Mouse (Mus musculus): ENCODE measurements at regions not wholly inside any gene's neighbourhood (a gene's known extent, or its start where the extent isn't known, plus 50 kb on each side); places are given as distances from the start of the nearest gene placed in this dataset.

DNA sequence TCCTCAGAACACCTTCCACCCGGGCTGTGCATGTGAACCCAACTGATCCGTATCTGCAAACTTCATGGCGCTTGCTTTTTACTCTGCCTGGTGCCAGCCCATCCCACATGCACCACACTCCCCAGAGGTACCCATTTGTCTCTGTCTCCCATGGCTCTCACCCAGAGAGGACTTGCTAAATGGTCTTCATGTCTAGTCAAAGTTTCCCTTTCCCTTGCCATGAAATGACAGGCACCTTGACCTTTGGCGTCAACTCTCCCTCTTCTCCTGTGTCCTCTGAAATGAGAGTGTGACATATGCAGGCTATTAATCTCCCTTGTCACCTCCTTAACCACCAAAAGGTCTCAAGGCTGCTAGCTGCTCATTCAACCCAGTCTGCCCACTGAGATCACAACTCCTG is 373.2 kb upstream of the Fam19a5 start:
- TF ChIP-seq CTCF (IDR thresholded peaks at IDR 0.05) = no peak
- ATAC-seq (ENCODE audit: low FRiP score) (no peak), DNase-seq (ENCODE audit: low spot score) (no peak)
- H3K27ac ChIP-seq (ENCODE audit: low read depth, low read length) = no peak overlapping the region
- no peak overlapping the region for H3K4me2 ChIP-seq (ENCODE audit: low read depth, low read length, poor library complexity, severe bottlenecking)
- 92% methylated on average over 4 of the region's 4 CpGs for WGBS
- H3K9ac ChIP-seq (replicated peaks; ENCODE audit: low read length, poor library complexity, severe bottlenecking) = no peak overlapping the region
- no peak overlapping the region for H3K4me3 ChIP-seq (ENCODE audit: low read depth, low read length)
- H3K27me3 ChIP-seq (ENCODE audit: insufficient read depth, low read length) = no peaks in the 10 kb centered on the region
- no peaks in the 10 kb centered on the region for H3K4me1 ChIP-seq (ENCODE audit: insufficient read depth, low read length)
- H3K9me3 ChIP-seq (ENCODE audit: low read length) = no peaks in the 10 kb centered on the region
- no peaks in the 10 kb centered on the region for H3K36me3 ChIP-seq (ENCODE audit: insufficient read depth, low read length)

DNA sequence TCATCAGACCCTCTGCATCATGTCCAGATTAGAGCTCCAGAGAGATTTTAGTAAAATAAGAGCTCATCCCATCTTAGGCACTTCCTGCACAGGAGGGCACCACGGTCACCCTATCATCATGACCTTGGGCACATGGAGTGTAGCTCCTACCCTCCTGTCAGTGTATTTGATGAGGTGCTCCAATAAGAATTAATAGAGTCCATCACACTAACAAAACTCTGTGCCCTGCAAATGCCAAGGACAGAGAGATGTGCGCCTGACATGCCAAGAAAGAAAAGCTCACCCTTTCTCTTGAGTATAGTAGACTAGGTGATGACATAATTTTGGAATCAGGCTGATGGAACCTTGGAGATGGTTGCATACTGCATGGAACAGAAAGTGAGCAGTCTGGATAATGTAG is 371.0 kb upstream of the Fam19a5 start:
- no peak for ATAC-seq (ENCODE audit: low FRiP score)
- H3K9ac ChIP-seq (replicated peaks; ENCODE audit: low read length, poor library complexity, severe bottlenecking) = no peak overlapping the region
- no peaks in the 10 kb centered on the region for H3K4me1 ChIP-seq (ENCODE audit: insufficient read depth, low read length)
- H3K4me3 ChIP-seq (ENCODE audit: low read depth, low read length) = no peak overlapping the region
- H3K36me3 ChIP-seq (ENCODE audit: insufficient read depth, low read length) = no peaks in the 10 kb centered on the region
- 93% methylated on average over 2 of the region's 2 CpGs for WGBS
- no peaks in the 10 kb centered on the region for H3K9me3 ChIP-seq (ENCODE audit: low read length)
- no peak overlapping the region for H3K4me2 ChIP-seq (ENCODE audit: low read depth, low read length, poor library complexity, severe bottlenecking)
- TF ChIP-seq CTCF (IDR thresholded peaks at IDR 0.05) = no peak
- H3K27me3 ChIP-seq (ENCODE audit: insufficient read depth, low read length) = no peaks in the 10 kb centered on the region
- H3K27ac ChIP-seq (ENCODE audit: low read depth, low read length) = no peak overlapping the region
- no peak for DNase-seq (ENCODE audit: low spot score)

DNA sequence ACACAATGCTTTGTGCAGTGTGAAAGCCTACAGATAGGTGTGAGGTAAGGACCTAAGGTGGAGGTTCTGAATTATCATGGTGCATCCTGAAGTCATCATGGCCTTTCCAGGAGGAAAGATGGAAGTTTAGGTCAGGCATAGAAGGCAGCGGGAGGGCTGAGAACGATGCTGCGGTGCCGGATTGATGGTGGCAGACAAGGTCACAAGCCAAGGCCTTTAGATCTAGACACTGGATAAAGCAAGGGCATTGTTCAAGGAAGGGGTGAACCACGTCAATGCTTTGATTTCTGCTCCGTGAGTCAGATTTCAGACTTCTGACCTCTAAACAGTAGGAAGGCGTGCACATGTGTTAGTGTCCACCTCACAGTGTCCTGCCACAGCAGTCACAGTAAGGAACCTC is 365.5 kb upstream of the Fam19a5 start:
- ATAC-seq (ENCODE audit: low FRiP score) = no peak
- DNase-seq (ENCODE audit: low spot score) = no peak
- no peaks in the 10 kb centered on the region for H3K9me3 ChIP-seq (ENCODE audit: low read length)
- WGBS = 86% methylated on average over 7 of the region's 7 CpGs
- H3K4me1 ChIP-seq (ENCODE audit: insufficient read depth, low read length) = no peaks in the 10 kb centered on the region
- H3K4me3 ChIP-seq (ENCODE audit: low read depth, low read length) = no peak overlapping the region
- no peaks in the 10 kb centered on the region for H3K36me3 ChIP-seq (ENCODE audit: insufficient read depth, low read length)
- no peak overlapping the region for H3K4me2 ChIP-seq (ENCODE audit: low read depth, low read length, poor library complexity, severe bottlenecking)
- no peaks in the 10 kb centered on the region for H3K27me3 ChIP-seq (ENCODE audit: insufficient read depth, low read length)
- H3K27ac ChIP-seq (ENCODE audit: low read depth, low read length) = no peak overlapping the region
- no peak for TF ChIP-seq CTCF (IDR thresholded peaks at IDR 0.05)
- H3K9ac ChIP-seq (replicated peaks; ENCODE audit: low read length, poor library complexity, severe bottlenecking) = no peak overlapping the region

DNA sequence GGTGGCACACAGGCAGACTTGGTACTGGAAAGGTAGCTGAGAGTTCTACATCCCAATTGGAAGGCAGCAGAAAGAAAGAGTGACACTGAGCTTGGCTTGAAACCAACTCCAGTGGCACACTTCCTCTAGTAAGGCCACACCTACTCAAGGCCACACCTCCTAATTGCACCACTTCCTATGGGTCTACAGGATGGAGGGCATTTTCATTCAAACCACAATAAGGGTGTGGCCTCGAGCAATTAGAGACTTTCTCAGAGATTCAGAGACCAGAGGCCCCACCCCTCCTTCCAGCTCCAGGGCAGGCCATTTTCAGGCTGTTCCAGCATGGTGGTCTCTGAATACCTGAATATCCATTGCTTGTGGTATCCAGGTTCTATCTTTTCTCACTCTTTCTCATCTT is 363.3 kb upstream of the Fam19a5 start:
- ATAC-seq (ENCODE audit: low FRiP score) (no peak), DNase-seq (ENCODE audit: low spot score) (no peak)
- no peaks in the 10 kb centered on the region for H3K4me1 ChIP-seq (ENCODE audit: insufficient read depth, low read length)
- WGBS = 85% methylated on average over 1 of the region's 1 CpGs
- no peak overlapping the region for H3K4me3 ChIP-seq (ENCODE audit: low read depth, low read length)
- no peaks in the 10 kb centered on the region for H3K9me3 ChIP-seq (ENCODE audit: low read length)
- no peaks in the 10 kb centered on the region for H3K36me3 ChIP-seq (ENCODE audit: insufficient read depth, low read length)
- no peaks in the 10 kb centered on the region for H3K27me3 ChIP-seq (ENCODE audit: insufficient read depth, low read length)
- no peak for TF ChIP-seq CTCF (IDR thresholded peaks at IDR 0.05)
- no peak overlapping the region for H3K4me2 ChIP-seq (ENCODE audit: low read depth, low read length, poor library complexity, severe bottlenecking)
- no peak overlapping the region for H3K27ac ChIP-seq (ENCODE audit: low read depth, low read length)
- H3K9ac ChIP-seq (replicated peaks; ENCODE audit: low read length, poor library complexity, severe bottlenecking) = no peak overlapping the region

DNA sequence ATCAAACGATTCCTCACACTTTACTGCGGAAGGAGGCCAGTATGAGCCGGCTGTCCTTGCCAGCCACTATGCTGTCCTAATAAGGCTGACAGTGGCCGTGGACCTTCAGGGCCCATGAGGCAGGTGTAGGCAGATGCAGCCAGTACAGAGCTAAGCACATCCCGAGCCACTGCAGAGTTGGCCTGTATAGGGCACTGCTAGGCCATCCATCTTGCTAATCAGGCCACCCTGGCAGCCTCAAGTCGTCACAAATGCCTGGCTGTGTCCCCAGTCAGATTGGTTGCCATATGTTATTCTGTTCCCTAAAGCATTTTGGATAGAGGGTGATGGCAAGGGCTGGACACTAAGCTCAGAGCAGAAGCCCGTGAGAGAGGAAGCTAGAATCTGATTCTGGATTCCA is 359.9 kb upstream of the Fam19a5 start:
- TF ChIP-seq CTCF (IDR thresholded peaks at IDR 0.05) = no peak
- Histone ChIP-seq H3K36me3 (ENCODE audit: insufficient read depth, low read length) (no peaks in the 10 kb centered on the region), H3K4me3 (ENCODE audit: low read depth, low read length) (no peak overlapping the region), H3K9me3 (ENCODE audit: low read length) (no peaks in the 10 kb centered on the region), H3K27me3 (ENCODE audit: insufficient read depth, low read length) (no peaks in the 10 kb centered on the region), H3K4me2 (ENCODE audit: low read depth, low read length, poor library complexity, severe bottlenecking) (no peak overlapping the region), H3K9ac (replicated peaks; ENCODE audit: low read length, poor library complexity, severe bottlenecking) (no peak overlapping the region), H3K4me1 (ENCODE audit: insufficient read depth, low read length) (no peaks in the 10 kb centered on the region), H3K27ac (ENCODE audit: low read depth, low read length) (no peak overlapping the region)
- DNase-seq (ENCODE audit: low spot score) (peak; percentile 52), ATAC-seq (ENCODE audit: low FRiP score) (no peak)
- 74% methylated on average over 7 of the region's 7 CpGs for WGBS

DNA sequence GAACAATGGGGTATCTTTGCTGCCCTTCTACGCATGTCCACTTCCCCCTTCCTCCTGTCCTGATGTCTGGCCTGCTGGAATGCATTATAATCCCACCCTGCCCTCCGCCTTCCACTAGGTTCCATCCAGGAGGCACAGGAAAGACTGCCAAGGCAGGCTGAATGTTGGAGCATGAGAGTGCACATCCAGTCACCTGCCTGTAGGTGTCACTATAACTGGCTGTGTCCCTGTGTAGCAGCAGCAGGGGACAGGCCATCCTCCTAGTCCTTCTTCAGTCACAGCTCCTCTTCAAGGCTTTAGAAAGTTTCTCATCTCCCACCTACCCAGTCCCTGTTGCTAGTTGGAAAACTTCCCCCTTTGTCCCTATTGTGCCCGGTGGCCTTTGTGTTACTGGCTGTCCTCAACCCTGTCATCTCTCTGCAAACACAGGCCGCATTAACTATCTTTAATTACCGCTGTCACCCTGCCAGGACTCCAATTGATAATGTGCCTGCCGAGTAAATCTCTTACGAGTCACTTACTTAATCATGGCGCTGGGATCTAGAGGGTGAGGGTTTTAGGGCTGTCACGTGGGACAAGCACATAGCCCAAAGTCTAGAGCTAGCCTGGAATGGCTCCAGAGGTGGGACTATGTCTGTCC is 355.2 kb upstream of the Fam19a5 start:
- 74% methylated on average over 9 of the region's 9 CpGs for WGBS
- ATAC-seq (ENCODE audit: low FRiP score) (no peak), DNase-seq (ENCODE audit: low spot score) (no peak)
- TF ChIP-seq CTCF (IDR thresholded peaks at IDR 0.05) = peak; percentile 56
- no peak overlapping the region for H3K9ac ChIP-seq (replicated peaks; ENCODE audit: low read length, poor library complexity, severe bottlenecking)
- H3K4me1 ChIP-seq (ENCODE audit: insufficient read depth, low read length) = no peaks in the 10 kb centered on the region
- H3K4me3 ChIP-seq (ENCODE audit: low read depth, low read length) = no peak overlapping the region
- no peaks in the 10 kb centered on the region for H3K36me3 ChIP-seq (ENCODE audit: insufficient read depth, low read length)
- H3K27me3 ChIP-seq (ENCODE audit: insufficient read depth, low read length) = no peaks in the 10 kb centered on the region
- H3K9me3 ChIP-seq (ENCODE audit: low read length) = no peaks in the 10 kb centered on the region
- no peak overlapping the region for H3K27ac ChIP-seq (ENCODE audit: low read depth, low read length)
- H3K4me2 ChIP-seq (ENCODE audit: low read depth, low read length, poor library complexity, severe bottlenecking) = no peak overlapping the region

All from midbrain, postnatal 0 days (tissue).